Mouse (Mus musculus) midbrain, embryonic 16.5 days (tissue): ENCODE measurements around the gene Meis2. TPM values are rescaled to one million over a fixed set of nuclear protein-coding genes. Genes with fewer than 3 reads are reported as not detected.
A peak's percentile ranks its signal among the peaks of the same experiment; 100 is the strongest.

Source experiments
- ATAC-seq: fragments of 200-750 bp; cut with Nextera tagmentation; 2 replicates; pipeline ENCODE4 v1.8.0; 2017; ENCODE audit warnings: moderate TSS enrichment
- H3K27ac ChIP-seq: fragments of 300-500 bp; sonication (generic); 2 replicates; pipeline ENCODE4 v1.5.1; 2014; ENCODE audit warnings: mild to moderate bottlenecking, low read length, mixed read lengths
- H3K27me3 ChIP-seq: fragments of 300-500 bp; sonication (generic); 2 replicates; pipeline ENCODE4 v1.6.1; 2014; ENCODE audit warnings: low read depth, low read length, mixed read lengths; ENCODE audit not compliant: control insufficient read depth, insufficient read depth
- H3K36me3 ChIP-seq: fragments of 300-500 bp; sonication (generic); 2 replicates; pipeline ENCODE4 v1.6.1; 2014; ENCODE audit warnings: mild to moderate bottlenecking, low read length, moderate library complexity, mixed read lengths; ENCODE audit not compliant: control insufficient read depth, insufficient read depth
- H3K4me1 ChIP-seq: fragments of 300-500 bp; sonication (generic); 2 replicates; pipeline ENCODE4 v1.6.1; 2014; ENCODE audit warnings: mild to moderate bottlenecking, low read length, mixed read lengths; ENCODE audit not compliant: control insufficient read depth, insufficient read depth
- H3K4me2 ChIP-seq: fragments of 300-500 bp; sonication (generic); 2 replicates; pipeline ENCODE4 v1.6.1; 2014; ENCODE audit warnings: mild to moderate bottlenecking, low read length, mixed read lengths
- H3K4me3 ChIP-seq: fragments of 300-500 bp; sonication (generic); 2 replicates; pipeline ENCODE4 v1.5.1; 2014; ENCODE audit warnings: low read depth, mild to moderate bottlenecking, low read length, moderate library complexity, mixed read lengths
- H3K9ac ChIP-seq: fragments of 300-500 bp; sonication (generic); 2 replicates; pipeline ENCODE4 v1.6.1; 2014; ENCODE audit warnings: low read depth, low read length, mixed read lengths
- H3K9me3 ChIP-seq: fragments of 300-500 bp; sonication (generic); replicated peaks from 2 replicates; pipeline ENCODE4 v1.6.1; 2014; ENCODE audit warnings: mild to moderate bottlenecking, low read length, mixed read lengths; ENCODE audit not compliant: control insufficient read depth, poor library complexity, severe bottlenecking
- WGBS: fragments of 180-500 bp; shearing (Covaris S2); extraction: QIAGEN DNeasy Blood & Tissue Kit; methylation state at CpG from one replicate; pipeline ENCODE4 v1.1.7; 2014; 5-methylcytosine and 5-hydroxymethylcytosine counted together
- polyA plus RNA-seq: library from polyadenylated mRNA; unstranded; fragments of >200 nt; fragmentation: Nextera tagmentation; extraction: Ambion mirVana; gene quantifications from 2 replicates; pipeline ENCODE4 v1.2.1, GENCODE M21; 2015

Meis2 gene
- polyA plus RNA-seq, 1 experiment from 2014 or later, result 70.2 TPM

DNA sequence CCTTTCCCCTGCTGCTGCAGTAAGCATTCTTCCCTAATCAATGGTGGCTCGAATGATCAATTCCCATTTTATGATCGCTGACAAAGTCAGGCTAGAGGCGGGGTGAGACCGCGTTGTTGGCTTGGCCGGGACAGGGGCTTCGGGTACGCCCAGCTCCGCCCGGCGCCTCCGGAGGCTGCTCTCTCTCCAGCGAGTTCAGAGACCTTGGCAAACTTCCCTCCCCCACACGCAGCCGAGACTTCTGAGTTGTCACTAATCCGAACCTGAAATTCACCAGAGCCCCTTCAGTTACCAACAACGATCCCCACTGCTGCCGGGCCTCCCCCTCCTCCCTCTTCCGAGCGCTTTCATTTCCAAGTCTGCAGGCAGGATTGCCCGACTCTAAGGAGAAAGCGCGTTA lies 10.3 kb upstream of the Meis2 start:
- Histone ChIP-seq H3K4me2 (peak overlapping the region; percentile 80), H3K9ac (peak overlapping the region; percentile 60), H3K27me3 (peaks cover 5% of the 10 kb centered on the region; the same call in 1 of the 2 replicates), H3K36me3 (no peaks in the 10 kb centered on the region), H3K4me1 (peaks cover 14% of the 10 kb centered on the region), H3K4me3 (peak overlapping the region; percentile 37), H3K9me3 (no peaks in the 10 kb centered on the region), H3K27ac (peak overlapping the region; percentile 71)
- ATAC-seq, result peak; percentile 79
- under 1% methylated on average over 23 of the region's 23 CpGs for WGBS

DNA sequence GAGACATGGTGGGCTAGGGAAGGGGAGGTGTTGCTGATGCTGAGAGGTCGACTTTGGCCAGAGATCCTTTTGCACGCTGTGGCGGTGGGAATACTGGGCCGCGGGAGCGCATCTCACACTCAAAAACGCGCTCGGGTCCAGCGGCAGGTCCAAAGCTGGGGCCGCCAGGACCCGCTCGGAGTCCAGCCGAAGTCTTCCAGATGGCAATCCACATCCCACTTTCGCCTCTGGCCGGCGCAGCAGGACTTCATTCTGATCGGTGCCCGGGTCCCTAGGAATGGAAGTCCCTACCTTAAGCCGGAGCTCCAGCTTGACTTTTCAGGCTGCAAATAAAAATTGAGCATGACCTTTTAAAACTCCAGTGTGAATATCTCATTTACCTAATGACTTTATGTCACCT lies 9.8 kb upstream of the Meis2 start:
- no peaks in the 10 kb centered on the region for H3K9me3 ChIP-seq
- H3K9ac ChIP-seq, result peak overlapping the region; percentile 60
- peak overlapping the region; percentile 80 for H3K4me2 ChIP-seq
- H3K4me1 ChIP-seq, result peaks cover 14% of the 10 kb centered on the region
- WGBS, result under 1% methylated on average over 20 of the region's 20 CpGs
- H3K27ac ChIP-seq, result peak overlapping the region; percentile 71
- peaks cover 5% of the 10 kb centered on the region; the same call in 1 of the 2 replicates for H3K27me3 ChIP-seq
- no peaks in the 10 kb centered on the region for H3K36me3 ChIP-seq
- peak overlapping the region; percentile 37 for H3K4me3 ChIP-seq
- peak; percentile 59 for ATAC-seq

DNA sequence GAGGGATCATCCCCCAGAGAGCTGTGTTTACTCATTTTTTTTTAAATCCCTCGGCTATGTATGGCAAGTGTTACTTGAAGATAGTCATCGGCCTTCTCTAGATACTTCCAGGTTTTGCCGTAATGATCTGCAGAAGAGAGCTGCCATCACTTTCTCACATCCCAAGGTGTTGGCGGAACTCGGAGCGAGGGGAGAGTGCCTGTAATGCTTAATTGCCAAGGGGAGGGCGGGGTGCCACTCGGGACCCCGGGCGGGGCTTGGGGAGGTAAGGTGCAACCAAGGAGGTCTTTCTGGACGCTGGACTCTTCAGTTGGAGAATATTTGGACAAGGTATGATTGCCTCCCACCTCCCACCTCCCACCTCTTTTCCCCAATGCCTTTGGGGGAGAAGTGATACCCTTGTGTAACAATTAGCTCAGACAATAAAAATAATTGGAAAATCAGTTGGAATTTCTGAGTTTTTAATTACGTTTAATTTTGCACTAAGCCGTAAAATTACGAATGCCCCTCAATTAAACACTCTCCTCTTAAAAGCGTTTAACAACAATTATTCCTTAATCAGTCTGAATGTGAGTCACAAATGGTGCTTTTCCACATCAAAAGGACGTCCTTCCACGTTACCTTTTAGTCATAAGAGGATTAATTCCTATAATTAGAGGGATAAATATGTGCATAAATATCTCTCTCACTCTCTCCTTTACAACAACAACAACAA lies 9.2 kb upstream of the Meis2 start:
- Histone ChIP-seq H3K4me2 (peak overlapping the region; percentile 80), H3K36me3 (no peaks in the 10 kb centered on the region), H3K27me3 (peaks cover 5% of the 10 kb centered on the region; the same call in 1 of the 2 replicates), H3K27ac (peak overlapping the region; percentile 71), H3K4me3 (peak overlapping the region; percentile 37; the same call in 1 of the 2 replicates), H3K9me3 (no peaks in the 10 kb centered on the region), H3K4me1 (peaks cover 14% of the 10 kb centered on the region), H3K9ac (peak overlapping the region; percentile 60; the same call in 1 of the 2 replicates)
- no peak for ATAC-seq
- 2% methylated on average over 17 of the region's 17 CpGs for WGBS

DNA sequence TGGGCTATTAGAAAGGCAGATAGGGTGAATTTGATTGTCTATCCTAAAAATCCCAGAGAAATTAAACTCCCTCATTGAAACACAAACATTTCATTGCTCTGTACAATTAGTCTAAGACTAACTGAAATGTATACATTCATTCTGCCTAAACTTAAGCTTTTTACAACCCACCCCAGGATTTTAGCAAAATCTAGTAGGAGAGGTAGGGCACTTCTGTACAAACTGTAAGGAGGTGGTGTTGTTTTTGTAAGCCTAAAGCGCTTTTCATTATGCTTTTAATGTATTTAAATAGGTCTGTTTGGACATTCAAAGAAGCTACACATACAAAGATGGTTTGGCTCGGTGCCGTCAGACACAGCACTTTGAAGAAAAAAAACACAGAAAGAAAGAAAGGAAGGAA lies 8.4 kb upstream of the Meis2 start:
- H3K9ac ChIP-seq, result no peak overlapping the region
- no peaks in the 10 kb centered on the region for H3K36me3 ChIP-seq
- H3K4me3 ChIP-seq, result no peak overlapping the region
- peak overlapping the region; percentile 62; the same call in 1 of the 2 replicates for H3K27ac ChIP-seq
- H3K9me3 ChIP-seq, result no peaks in the 10 kb centered on the region
- WGBS, result 4% methylated on average over 3 of the region's 3 CpGs
- H3K4me2 ChIP-seq, result no peak overlapping the region; the same call in none of the 2 replicates
- peaks cover 5% of the 10 kb centered on the region; the same call in 1 of the 2 replicates for H3K27me3 ChIP-seq
- no peak for ATAC-seq
- H3K4me1 ChIP-seq, result peaks cover 14% of the 10 kb centered on the region

DNA sequence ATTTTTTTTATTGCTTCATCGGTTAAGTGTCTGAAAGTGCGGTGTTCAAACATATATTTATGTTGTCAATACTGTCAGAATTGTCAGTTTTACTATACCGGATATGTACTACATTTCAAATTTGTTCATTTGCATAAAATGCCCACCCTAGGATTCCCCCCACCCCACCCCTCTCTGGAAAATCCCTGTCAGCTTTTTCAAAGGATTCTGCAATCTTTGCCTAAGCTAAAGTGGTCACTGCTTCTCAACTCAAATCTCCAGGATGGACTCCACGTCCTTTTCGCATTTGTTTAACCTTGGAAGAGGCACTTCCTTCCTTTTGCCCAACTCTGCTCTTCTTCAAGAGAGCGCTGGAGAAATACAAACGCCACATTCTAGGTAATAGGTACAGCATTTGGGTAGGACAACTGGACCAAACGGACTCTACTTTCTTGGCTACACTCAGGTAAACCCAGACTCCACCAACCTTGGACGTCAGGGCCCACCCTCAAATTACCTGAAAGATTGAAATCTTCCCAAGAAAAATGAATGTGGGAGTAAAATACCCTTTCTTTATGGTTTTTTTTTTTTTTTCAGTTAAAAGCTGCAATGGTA lies 7.8 kb upstream of the Meis2 start:
- H3K36me3 ChIP-seq, result no peaks in the 10 kb centered on the region
- WGBS, result 13% methylated on average over 9 of the region's 9 CpGs
- no peak overlapping the region; the same call in none of the 2 replicates for H3K4me2 ChIP-seq
- no peak for ATAC-seq
- H3K27me3 ChIP-seq, result peaks cover 5% of the 10 kb centered on the region; the same call in 1 of the 2 replicates
- no peak overlapping the region for H3K9ac ChIP-seq
- 0 out of 2 replicates have a peak overlapping the region, but pooled peaks have one; percentile 12 for H3K4me3 ChIP-seq
- peaks cover 14% of the 10 kb centered on the region for H3K4me1 ChIP-seq
- no peaks in the 10 kb centered on the region for H3K9me3 ChIP-seq
- H3K27ac ChIP-seq, result peak overlapping the region; percentile 62; the same call in 1 of the 2 replicates

DNA sequence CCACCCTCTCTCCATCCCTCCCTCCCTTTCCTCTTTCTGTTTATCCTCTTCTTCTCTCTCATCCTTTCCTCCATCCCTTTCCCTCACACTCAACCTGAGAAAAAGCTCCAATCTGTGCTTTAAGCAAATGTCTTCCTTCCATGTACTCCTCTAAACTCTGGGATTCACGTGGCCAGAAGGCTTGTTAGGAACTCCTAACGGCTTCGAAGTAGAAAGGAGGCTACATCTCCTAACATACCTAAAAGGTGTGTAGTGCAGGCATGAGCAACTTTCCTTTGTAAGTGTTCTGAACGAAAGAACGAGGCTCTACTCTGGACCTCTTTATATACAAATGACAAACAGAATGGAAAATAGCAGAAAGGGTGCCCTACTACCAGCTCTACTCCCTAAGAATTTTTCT lies 7.1 kb upstream of the Meis2 start:
- no peak for ATAC-seq
- H3K27ac ChIP-seq, result peak overlapping the region; percentile 84
- peaks cover 5% of the 10 kb centered on the region; the same call in 1 of the 2 replicates for H3K27me3 ChIP-seq
- peaks cover 14% of the 10 kb centered on the region for H3K4me1 ChIP-seq
- WGBS, result 6% methylated on average over 5 of the region's 5 CpGs
- H3K4me3 ChIP-seq, result peak overlapping the region; percentile 43
- H3K9me3 ChIP-seq, result no peaks in the 10 kb centered on the region
- H3K36me3 ChIP-seq, result no peaks in the 10 kb centered on the region
- peak overlapping the region; percentile 58 for H3K9ac ChIP-seq
- H3K4me2 ChIP-seq, result peak overlapping the region; percentile 62

DNA sequence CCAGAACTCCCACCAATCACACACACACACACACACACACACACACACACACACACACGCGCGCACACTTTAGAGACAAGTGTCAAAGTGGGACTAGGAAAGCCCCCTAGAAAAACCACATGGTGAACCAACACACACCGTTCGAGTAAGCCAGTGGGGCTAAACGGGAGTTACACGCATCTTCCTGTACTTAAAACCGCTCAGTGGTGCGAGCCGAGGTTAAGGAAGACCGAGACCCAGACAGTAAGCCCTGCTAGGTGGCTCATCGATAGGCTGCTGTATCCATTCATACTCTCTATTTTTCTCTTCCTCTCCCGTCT lies 6.6 kb upstream of the Meis2 start:
- Histone ChIP-seq H3K27me3 (peaks cover 5% of the 10 kb centered on the region; the same call in 1 of the 2 replicates), H3K4me1 (peaks cover 14% of the 10 kb centered on the region), H3K9ac (peak overlapping the region; percentile 58), H3K4me2 (peak overlapping the region; percentile 62), H3K27ac (peak overlapping the region; percentile 84), H3K9me3 (no peaks in the 10 kb centered on the region), H3K4me3 (peak overlapping the region; percentile 43), H3K36me3 (no peaks in the 10 kb centered on the region)
- no peak for ATAC-seq
- under 1% methylated on average over 13 of the region's 13 CpGs for WGBS

DNA sequence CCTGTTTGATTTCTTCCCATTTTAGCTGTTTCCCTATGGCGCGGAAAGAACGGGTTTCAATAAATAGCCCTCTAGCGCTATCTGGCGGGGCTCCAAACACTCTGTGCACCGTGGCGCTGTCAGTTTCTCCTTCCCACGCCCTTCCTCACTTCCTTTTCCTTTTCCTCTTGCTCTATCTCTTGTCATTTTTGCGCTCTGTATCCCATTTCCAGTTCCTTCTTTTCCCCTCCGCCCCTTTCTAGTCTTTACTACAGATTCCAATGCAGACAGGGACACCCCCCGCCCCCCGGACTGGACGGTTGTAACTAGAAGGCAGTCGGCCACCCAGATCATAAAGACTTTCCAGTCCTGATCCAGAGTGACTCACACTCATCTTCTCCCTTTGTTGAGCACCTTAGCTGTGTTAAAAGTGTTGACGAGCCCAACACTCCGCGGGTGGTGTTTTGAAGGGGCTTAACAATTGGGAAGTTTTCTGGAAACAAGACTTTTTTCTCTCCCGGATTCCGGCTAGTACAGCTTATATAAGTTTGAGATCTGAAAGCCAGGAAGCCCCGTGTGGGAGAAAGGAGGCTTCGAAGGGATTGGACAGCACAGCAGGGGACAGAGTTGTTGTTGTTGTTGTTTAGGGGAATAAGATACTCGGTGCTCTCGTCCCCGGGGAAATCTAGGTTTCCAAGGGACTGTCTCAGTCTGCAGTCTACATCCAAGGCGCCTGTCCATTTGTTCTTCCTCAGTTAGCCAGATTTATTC lies 6.1 kb upstream of the Meis2 start:
- under 1% methylated on average over 25 of the region's 25 CpGs for WGBS

More for the DNA sequence above, 6.1 kb upstream of the Meis2 start:
- H3K4me3 ChIP-seq, result peak overlapping the region; percentile 43
- peak overlapping the region; percentile 62 for H3K4me2 ChIP-seq
- H3K4me1 ChIP-seq, result peaks cover 18% of the 10 kb centered on the region
- no peak for ATAC-seq
- H3K9ac ChIP-seq, result peak overlapping the region; percentile 58
- peak overlapping the region; percentile 84 for H3K27ac ChIP-seq
- no peaks in the 10 kb centered on the region for H3K9me3 ChIP-seq
- H3K36me3 ChIP-seq, result no peaks in the 10 kb centered on the region
- peaks cover 4% of the 10 kb centered on the region; the same call in 1 of the 2 replicates for H3K27me3 ChIP-seq
